Mouse (Mus musculus) layer of hippocampus, adult 11-12 months (tissue): Measurements from ENCODE around the gene Sema7a.

Experiments used
- DNase-seq: peaks from one replicate; pipeline ENCODE4 v3.0.0; 2022; ENCODE audit warnings: low spot score

Sema7a gene

GRCm38 (mm10) chr9:58011027-58011426 is 71.1 kb downstream of the Sema7a start:
- DNase-seq, result no peak

GRCm38 (mm10) chr9:58011552-58011951 is 71.6 kb downstream of the Sema7a start:
- no peak for DNase-seq
